Mouse (Mus musculus) CH12.LX (cell line): ENCODE data around the gene Myom1.

Experiments used
- CHD2 ChIP-seq: IDR thresholded peaks from 2 replicates; pipeline ENCODE4 v1.6.1; 2011; ENCODE audit warnings: low read length, improper control_type of control experiment
- CTCF ChIP-seq, 2 experiments: IDR thresholded peaks in 1 of 2; conservative IDR thresholded peaks in 1 of 2; 2 replicates each; pipeline ENCODE4 v1.5.1; 2011 to 2012; ENCODE audit warnings: low read depth in 2 of 2, low read length in 2 of 2, improper control_type of control experiment in 1 of 2, inconsistent platforms in 1 of 2, mild to moderate bottlenecking in 1 of 2, moderate library complexity in 1 of 2
- ELF1 ChIP-seq: IDR thresholded peaks from 2 replicates; pipeline ENCODE4 v1.6.1; 2014; ENCODE audit warnings: low read depth, mild to moderate bottlenecking, inconsistent platforms, low read length, improper control_type of control experiment
- POLR2A ChIP-seq: IDR thresholded peaks from 2 replicates; pipeline ENCODE4 v1.6.1; 2011; ENCODE audit warnings: low read depth, mild to moderate bottlenecking, improper control_type of control experiment, low read length
- POLR2AphosphoS2 ChIP-seq: IDR thresholded peaks from 2 replicates; pipeline ENCODE4 v1.6.1; 2011; ENCODE audit warnings: low read depth, low read length, improper control_type of control experiment
- ZNF384 ChIP-seq: IDR thresholded peaks from 2 replicates; pipeline ENCODE4 v1.6.1; 2012; ENCODE audit warnings: low read depth, low read length, improper control_type of control experiment, inconsistent platforms

DNA sequence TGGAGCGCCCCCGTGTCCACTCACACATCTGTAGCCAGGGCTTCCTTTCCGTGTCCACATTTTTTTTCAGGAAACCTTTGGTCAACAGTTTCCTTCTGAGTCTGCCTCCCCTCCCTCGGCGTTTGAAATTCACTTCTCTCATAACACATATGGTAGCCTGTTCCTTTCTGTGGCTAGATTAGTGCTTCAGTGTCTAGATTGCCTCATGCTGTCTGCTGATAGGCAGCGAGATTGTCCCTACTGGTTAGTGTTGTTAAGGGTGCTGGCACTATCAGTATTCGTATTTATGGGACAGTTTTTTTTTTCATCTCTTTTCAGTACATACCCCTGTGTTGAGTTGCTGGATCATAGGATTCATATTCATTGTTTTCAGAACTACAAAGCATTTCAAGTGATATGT lies 54.0 kb downstream of the Myom1 start:
- TF ChIP-seq CTCF (conservative IDR thresholded peaks at IDR 0.05 in 1 of 2, IDR thresholded peaks at IDR 0.05 in 1 of 2; ENCODE audit: low read depth in 2 of 2, low read length in 2 of 2) (no peak), POLR2A (no peak), CHD2 (no peak), POLR2AphosphoS2 (no peak), ZNF384 (no peak), ELF1 (no peak)
